Mouse (Mus musculus): ENCODE data around the gene Nodal.
"Not testable (repeated sequence)": the region's sequence is repeated elsewhere in the genome, so short reads cannot be mapped to it uniquely, and the experiment has no call there.

The Nodal gene

GRCm38 (mm10) chr10:61429043-61429442 lies 11.3 kb downstream of the Nodal start:
- no peak for DNase-seq (ENCODE audit: low spot score in 2 of 2)

GRCm38 (mm10) chr10:61431375-61431774 lies 13.6 kb downstream of the Nodal start:
- DNase-seq (ENCODE audit: low spot score in 2 of 2) = peak; percentile 72 to 77

- DNase-seq (ENCODE audit: low spot score in 2 of 2) = no peak
These were observed 22.5 kb downstream of the Nodal start for GRCm38 (mm10) chr10:61440202-61440800.

- no peak for DNase-seq (ENCODE audit: low spot score in 2 of 2)
These were observed 25.7 kb downstream of the Nodal start for GRCm38 (mm10) chr10:61443456-61443855.

GRCm38 (mm10) chr10:61443876-61444275 lies 26.1 kb downstream of the Nodal start:
- DNase-seq (ENCODE audit: low spot score in 2 of 2) = no peak

GRCm38 (mm10) chr10:61445016-61445415 lies 27.2 kb downstream of the Nodal start:
- no peak for DNase-seq (ENCODE audit: low spot score in 2 of 2)

- no peak for DNase-seq (ENCODE audit: low spot score in 2 of 2)
These were observed 30.0 kb downstream of the Nodal start for GRCm38 (mm10) chr10:61447581-61448353.

GRCm38 (mm10) chr10:61448834-61449233 lies 31.1 kb downstream of the Nodal start:
- DNase-seq (ENCODE audit: low spot score in 2 of 2) = no peak

GRCm38 (mm10) chr10:61451463-61451930 lies 33.7 kb downstream of the Nodal start:
- DNase-seq (ENCODE audit: low spot score in 2 of 2) = no peak

- DNase-seq (ENCODE audit: low spot score in 2 of 2) = peak; percentile 42 to 53
These were observed 34.3 kb downstream of the Nodal start for GRCm38 (mm10) chr10:61451931-61452617.

- peak; percentile 98 for DNase-seq (ENCODE audit: low spot score in 2 of 2)
These were observed 34.9 kb downstream of the Nodal start, which contains the start of gene Eif4ebp2 for GRCm38 (mm10) chr10:61452645-61453044. Gene Eif4ebp2, minus strand, starts transcription at chr10:61452661.

- DNase-seq (ENCODE audit: low spot score in 2 of 2) = not testable (repeated sequence)
These were observed 35.4 kb downstream of the Nodal start for GRCm38 (mm10) chr10:61453171-61453570.

- DNase-seq (ENCODE audit: low spot score in 2 of 2) = no peak
These were observed 39.4 kb downstream of the Nodal start for GRCm38 (mm10) chr10:61457182-61457581.

GRCm38 (mm10) chr10:61465009-61465408 lies 47.2 kb downstream of the Nodal start:
- DNase-seq (ENCODE audit: low spot score in 2 of 2) = no peak

GRCm38 (mm10) chr10:61466242-61466641 lies 48.5 kb downstream of the Nodal start:
- no peak for DNase-seq (ENCODE audit: low spot score in 2 of 2)

- peak in 1 of 2 experiments; percentile 29 for DNase-seq (ENCODE audit: low spot score in 2 of 2)
These were observed 49.1 kb downstream of the Nodal start for GRCm38 (mm10) chr10:61466873-61467272.

GRCm38 (mm10) chr10:61468900-61469299 lies 51.1 kb downstream of the Nodal start:
- no peak for DNase-seq (ENCODE audit: low spot score in 2 of 2)

- no peak for DNase-seq (ENCODE audit: low spot score in 2 of 2)
These were observed 55.9 kb downstream of the Nodal start for GRCm38 (mm10) chr10:61473640-61474039.

- no peak for DNase-seq (ENCODE audit: low spot score in 2 of 2)
These were observed 56.6 kb downstream of the Nodal start for GRCm38 (mm10) chr10:61474344-61474743.

Data from right cerebral cortex, adult 2 months (tissue).